Mouse (Mus musculus) bone marrow macrophage, adult 2 months (primary cell): Measurements from ENCODE around the gene Scarb2. TPM values are rescaled to one million over a fixed set of nuclear protein-coding genes. Genes with fewer than 3 reads are reported as not detected.

Source experiments
- H3K27ac ChIP-seq: 2 replicates; pipeline ENCODE4 v1.5.1; 2012; ENCODE audit warnings: low read depth, low read length; ENCODE audit not compliant: insufficient read depth
- H3K4me1 ChIP-seq: 2 replicates; pipeline ENCODE4 v1.6.1; 2012; ENCODE audit warnings: low read length; ENCODE audit not compliant: control insufficient read depth, insufficient read depth
- H3K4me3 ChIP-seq: 2 replicates; pipeline ENCODE4 v1.5.1; 2012; ENCODE audit warnings: mild to moderate bottlenecking, low read length, moderate library complexity; ENCODE audit not compliant: insufficient read depth
- CTCF ChIP-seq: IDR thresholded peaks from 2 replicates; pipeline ENCODE4 v1.5.1; 2012; ENCODE audit warnings: low read depth, mild to moderate bottlenecking, low read length, moderate library complexity
- POLR2A ChIP-seq: IDR thresholded peaks from 2 replicates; pipeline ENCODE4 v1.6.1; 2012; ENCODE audit warnings: mild to moderate bottlenecking, low read depth, low read length, borderline replicate concordance
- polyA plus RNA-seq: library from polyadenylated mRNA; stranded (reverse); fragments of >200 nt; gene quantifications from 2 replicates; pipeline ENCODE4 v1.2.4, GENCODE M21; 2012; ENCODE audit not compliant: missing spikeins, insufficient read depth, insufficient read length

Gene Scarb2
- polyA plus RNA-seq, 1 experiment: 98.6 TPM

DNA sequence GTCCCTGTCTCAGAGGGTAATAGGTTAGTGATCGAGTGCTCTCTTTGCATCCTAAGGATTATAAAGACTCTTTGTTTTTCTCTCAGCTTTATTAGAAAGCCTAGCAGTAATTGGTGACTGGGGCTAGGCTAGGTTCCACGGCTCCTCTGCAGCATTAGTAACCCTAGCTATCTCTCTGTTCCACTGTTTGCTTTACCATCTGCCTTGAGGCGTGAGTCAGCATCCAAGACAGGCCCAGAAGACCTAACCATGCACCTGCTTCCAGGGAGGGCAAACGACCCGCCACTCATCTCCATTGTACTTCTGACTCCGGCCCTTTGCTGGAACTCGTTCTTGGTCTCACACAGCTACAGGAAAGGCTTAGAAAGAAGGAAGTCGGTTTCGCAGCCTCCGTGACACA, 112.8 kb downstream of the Scarb2 start:
- Histone ChIP-seq H3K4me3 (no peak overlapping the region), H3K27ac (no peak overlapping the region), H3K4me1 (no peaks in the 10 kb centered on the region)
- TF ChIP-seq POLR2A (no peak), CTCF (no peak)

DNA sequence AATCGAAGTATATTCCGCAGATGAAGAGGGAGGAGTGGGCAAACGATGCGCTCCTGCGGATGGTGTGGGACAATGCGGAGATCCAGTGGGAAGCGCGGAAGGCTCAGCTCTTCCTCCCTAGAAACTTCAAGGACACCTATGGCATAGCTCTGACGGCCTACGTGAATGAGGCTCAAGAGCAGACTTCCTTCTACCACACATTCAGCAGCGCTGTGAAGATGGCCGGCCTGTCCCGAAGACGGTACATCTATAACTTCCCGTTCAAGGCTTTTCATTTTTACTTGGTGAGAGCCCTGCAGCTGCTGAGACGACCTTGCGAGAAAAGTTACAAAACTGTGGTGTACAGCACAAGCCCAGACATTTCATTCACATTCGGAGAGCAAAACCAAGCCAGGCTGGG, 114.1 kb downstream of the Scarb2 start:
- TF ChIP-seq POLR2A (no peak), CTCF (no peak)
- no peak overlapping the region for H3K27ac ChIP-seq
- peak overlapping the region; percentile 46 for H3K4me3 ChIP-seq
- H3K4me1 ChIP-seq: no peaks in the 10 kb centered on the region

Other genes starting within 250 kb of the Scarb2 start
- 71.6 and 76.6 TPM in 2 replicates for gene Naaa, start 228.7 kb downstream of the Scarb2 start, polyA plus RNA-seq
- 10.2 and 11.1 TPM in 2 replicates for gene Sdad1, start 196.4 kb downstream of the Scarb2 start, polyA plus RNA-seq
- gene Cxcl9, start 178.8 kb downstream of the Scarb2 start, polyA plus RNA-seq: 0.38 and 0.55 TPM in 2 replicates
- not detected in 2 replicates for gene Art3, start 175.0 kb downstream of the Scarb2 start, polyA plus RNA-seq
- 30.4 and 32.0 TPM in 2 replicates for gene Cxcl10, start 157.9 kb downstream of the Scarb2 start, polyA plus RNA-seq
- 18.9 and 20.4 TPM in 2 replicates for gene Nup54, start 71.6 kb downstream of the Scarb2 start, polyA plus RNA-seq
- not detected in 2 replicates for gene Fam47e, start 48.2 kb upstream of the Scarb2 start, polyA plus RNA-seq
- 1.1 and 2.4 TPM in 2 replicates for gene Stbd1, start 96.2 kb upstream of the Scarb2 start, polyA plus RNA-seq
- gene Ccdc158, start 168.4 kb upstream of the Scarb2 start, polyA plus RNA-seq: 0.21 TPM in 1 of 2 replicates, not detected in the other
- not detected in 2 replicates for gene Shroom3, start 176.6 kb upstream of the Scarb2 start, polyA plus RNA-seq